Mouse (Mus musculus): Measurements from ENCODE around the gene Chd4.
A peak's percentile ranks its signal among the peaks of the same experiment; 100 is the strongest.
"Not testable (repeated sequence)": the region's sequence is repeated elsewhere in the genome, so short reads cannot be mapped to it uniquely, and the experiment has no call there.

Chd4 gene

DNA sequence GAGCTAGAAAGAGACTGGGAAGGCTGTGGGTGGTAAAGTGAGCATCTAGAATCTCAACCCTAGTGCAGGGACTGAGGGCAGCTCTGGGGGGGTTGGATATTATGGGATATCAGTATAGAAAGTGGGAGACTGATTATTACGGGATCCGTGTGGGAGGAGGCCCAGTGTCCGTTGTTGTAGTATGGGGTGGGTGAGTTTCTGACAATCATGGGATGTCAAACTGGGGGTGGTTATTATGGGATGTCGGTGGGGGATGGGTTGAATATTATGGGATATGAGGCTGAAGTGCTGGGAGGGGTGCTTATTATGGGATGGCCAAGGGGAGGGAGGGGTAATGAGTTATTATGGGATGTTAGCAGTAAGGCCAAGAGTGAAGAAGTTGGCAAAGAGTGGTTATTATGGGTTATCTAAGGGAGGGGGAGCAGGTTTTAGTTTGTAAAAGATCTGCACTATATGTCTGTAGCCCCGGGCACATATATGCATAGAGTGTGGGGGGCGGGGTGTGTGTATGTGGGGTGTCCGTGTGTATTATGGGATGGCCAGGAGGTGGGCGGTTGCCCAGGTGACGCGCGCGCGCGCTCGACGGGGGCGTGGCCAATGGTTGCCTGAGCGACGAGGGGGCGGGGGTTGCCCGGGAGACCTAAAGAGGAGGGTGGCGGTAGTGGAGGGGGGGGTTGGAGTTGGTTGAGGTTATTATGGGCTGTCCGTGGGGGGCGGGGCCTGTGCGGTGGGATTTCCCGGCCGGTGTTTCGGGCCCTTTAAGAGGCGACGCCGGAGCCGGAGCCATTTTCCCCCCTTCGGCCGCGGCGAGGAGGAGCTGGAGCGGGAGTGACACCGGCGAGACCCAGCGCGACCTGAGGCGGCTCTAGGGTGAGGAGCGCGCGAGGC is at the start of gene Chd4:
TSS of gene Chd4 (plus strand) at position 591 of the 888 bp plus-strand sequence.
- DNase-seq (ENCODE audit: inconsistent age in 2 of 2, low spot score in 1 of 2) = peak; percentile 95 to 99

DNA sequence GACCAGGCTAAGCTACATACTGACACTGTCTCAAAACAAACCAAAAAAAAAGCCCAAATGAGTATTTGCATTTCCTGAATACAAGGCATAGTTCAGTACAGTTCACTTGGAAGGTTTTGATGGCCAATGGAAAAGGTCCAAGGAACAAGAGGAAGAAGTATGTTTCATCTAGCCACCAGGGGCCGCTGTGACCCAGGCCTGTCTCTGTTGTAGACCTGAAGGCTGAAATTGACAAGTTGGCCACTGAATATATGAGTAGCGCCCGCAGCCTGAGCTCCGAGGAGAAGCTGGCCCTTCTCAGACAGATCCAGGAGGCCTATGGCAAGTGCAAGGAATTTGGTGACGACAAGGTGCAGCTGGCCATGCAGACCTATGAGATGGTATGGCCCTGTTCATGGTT is 49.1 kb upstream of the Chd4 start:
- DNase-seq (ENCODE audit: inconsistent age in 2 of 2, low spot score in 1 of 2) = peak; percentile 80 to 91

DNA sequence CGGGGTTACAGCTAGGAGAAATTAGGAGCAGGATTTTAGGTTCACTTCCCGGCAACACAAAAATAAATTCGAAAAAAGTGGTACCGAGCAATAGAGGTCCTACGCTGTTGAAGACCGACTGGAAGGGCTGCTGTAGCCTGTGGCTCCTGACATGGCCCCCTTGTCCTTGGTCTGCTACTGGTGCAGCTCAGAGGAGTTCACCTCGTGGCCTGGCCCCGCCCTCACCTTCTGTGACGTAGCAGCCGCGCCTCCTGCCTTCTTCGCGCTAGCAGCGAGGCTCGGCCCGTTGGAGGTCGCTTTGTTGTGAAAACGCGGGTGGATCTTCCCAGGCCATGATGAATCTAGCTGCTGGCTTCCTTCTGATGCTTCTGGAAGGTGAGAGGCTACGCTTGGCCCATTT is 46.1 kb upstream of the Chd4 start, which contains the start of gene Acrbp:
TSS of gene Acrbp (plus strand) at position 12 of the 400 bp plus-strand sequence.
- no peak for DNase-seq (ENCODE audit: inconsistent age in 2 of 2, low spot score in 1 of 2)

DNA sequence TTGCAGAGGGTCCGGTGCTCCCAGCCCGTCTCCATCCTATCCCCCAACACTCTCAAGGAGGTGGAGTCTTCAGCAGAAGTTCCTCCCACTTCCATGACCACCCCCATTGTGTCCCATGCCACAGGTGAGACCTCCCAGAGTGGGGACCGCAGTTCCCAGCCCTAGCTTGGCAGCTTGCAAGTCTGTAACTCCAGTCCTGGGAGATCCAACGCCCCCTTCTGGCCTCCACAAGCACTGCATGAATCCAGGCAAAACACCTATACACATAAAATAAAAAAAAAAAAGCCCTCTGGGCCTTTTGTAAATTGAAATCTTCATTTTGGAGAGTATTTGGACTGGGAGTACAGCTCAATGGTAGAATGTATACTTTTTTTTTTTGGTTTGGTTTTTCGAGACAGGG is 44.5 kb upstream of the Chd4 start:
- no peak for DNase-seq (ENCODE audit: inconsistent age in 2 of 2, low spot score in 1 of 2)

DNA sequence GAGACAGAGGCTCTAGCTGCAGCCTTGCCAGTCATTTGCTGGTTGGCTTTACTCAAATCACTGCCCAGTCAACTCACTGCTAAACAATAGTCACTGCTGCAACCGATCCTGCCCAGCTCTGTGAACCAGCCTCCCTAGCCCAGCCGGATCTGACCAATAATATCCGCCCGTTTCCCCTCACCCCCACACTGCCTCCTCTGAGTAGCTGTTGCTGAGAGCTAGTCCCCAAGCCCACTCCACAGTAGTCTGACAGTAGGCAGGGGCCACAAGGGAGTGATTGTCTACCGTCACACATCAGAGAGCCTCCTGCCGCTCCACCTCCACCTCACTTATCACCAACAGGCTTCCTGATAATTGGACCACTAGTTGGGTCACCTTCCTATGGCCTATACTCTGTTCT is 34.3 kb upstream of the Chd4 start:
- no peak for DNase-seq (ENCODE audit: inconsistent age in 2 of 2, low spot score in 1 of 2)

DNA sequence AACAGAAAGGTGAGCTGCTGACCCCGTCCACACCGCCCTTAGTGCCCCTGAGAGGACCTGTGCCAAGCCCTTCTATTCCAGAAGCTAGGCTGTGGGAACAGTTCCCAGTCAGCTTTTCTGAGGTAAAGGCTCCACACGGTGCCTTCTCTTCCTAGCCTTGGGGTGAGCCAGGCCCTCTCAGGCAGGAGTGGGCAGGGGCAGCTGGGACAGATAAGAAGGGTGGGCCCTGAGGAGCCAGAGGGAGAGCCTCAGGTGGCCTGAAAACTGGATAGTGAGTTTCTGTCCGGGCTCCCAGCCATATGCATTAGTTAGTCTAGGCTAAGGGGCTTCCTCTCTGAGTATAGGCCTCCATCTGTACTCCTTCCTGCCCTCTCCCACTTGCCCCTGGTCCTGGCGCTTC is 33.3 kb upstream of the Chd4 start:
- no peak for DNase-seq (ENCODE audit: inconsistent age in 2 of 2, low spot score in 1 of 2)

DNA sequence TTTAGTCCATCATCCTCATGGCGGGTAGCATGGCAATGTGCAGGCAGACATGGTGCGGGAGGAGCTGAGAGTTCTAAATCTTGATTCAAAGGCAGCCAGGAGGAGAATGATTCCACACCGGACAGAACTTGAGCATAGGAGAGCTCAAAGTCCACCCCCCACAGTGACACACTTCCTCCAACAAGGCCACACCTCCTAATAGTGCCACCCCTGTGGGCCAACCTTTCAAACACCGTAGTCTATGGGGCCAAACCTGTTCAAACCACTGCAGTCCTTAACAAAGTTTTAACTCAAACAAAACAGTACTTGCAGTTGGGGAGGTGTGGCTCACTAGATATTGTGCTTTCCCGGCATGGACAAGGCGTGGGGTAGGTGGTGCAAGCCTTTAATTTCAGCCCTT is 31.9 kb upstream of the Chd4 start:
- DNase-seq (ENCODE audit: inconsistent age in 2 of 2, low spot score in 1 of 2) = no peak

DNA sequence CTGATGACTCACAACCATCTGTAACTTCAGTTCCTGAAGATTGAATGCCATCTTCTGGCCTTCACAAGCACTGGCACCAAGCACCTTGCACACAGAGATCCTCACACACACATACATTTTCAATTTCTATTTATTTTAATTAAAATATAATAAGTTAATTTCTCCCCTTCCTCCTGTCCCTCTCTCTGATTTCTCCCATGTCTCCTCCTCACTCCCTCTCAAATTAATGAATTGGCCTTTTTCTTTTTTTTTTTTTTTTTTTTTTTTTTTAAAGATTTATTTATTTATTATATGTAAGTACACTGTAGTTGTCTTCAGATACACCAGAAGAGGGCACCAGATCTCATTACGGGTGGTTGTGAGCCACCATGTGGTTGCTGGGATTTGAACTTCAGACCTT is 30.6 kb upstream of the Chd4 start:
- DNase-seq (ENCODE audit: inconsistent age in 2 of 2, low spot score in 1 of 2) = not testable (repeated sequence)

DNA sequence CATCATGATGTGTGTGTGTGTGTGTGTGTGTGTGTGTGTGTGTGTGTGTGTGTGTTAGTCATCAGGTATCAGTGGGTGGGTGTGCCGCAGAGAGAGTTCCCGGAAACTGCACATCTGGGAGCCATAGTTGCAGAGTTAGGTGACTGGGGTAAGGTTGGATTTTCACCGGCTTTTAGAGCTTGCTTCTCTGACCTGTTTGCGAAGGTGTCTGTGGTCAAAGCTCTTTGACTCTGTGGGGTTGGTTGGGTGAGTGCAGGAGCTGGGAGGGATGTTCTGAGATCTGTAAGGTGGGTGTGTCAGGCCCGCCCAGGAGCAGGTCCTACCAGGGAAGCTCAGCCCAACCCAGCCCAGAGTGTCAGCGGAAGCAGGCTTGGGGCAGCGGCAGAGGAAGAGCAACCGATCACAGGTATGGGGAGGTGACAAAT is 28.2 kb upstream of the Chd4 start, which contains the start of gene Lpar5:
TSS of gene Lpar5 (plus strand) at position 350 of the 425 bp plus-strand sequence.
- DNase-seq (ENCODE audit: inconsistent age in 2 of 2, low spot score in 1 of 2) = no peak

DNA sequence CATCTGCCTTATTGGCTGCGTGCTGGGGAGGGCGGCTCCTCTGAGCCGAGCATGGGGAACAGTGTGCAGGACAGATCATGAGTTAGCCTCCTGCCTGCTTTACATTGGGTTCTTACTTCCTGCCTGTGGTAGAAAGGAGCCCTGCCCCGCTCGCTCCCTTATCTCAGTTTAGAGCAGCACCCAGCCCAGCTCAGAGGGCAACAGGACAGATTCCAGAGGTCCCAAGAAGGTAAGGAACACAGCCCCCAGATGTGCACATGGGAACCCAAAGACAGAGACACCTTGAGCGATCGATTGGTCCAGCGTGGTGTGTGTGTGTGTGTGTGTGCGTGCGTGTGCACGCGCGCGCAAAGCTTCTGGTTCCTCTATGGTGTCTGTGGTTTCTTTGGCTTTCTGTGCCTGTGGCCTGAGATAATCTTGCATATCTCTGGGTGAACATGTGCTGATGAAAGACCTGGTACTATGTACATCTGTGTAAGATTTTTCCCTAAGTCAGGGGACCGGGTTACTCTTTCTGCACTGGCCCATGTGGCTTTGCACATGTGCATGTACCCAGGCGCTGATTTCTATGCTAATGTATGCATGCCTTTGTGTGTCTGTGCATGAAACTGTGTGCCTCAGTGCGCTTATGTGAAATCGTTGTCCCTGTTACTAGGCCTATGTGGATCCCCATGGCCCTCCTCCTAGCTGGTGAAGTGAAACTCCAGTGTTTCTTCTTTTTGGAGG is 24.4 kb upstream of the Chd4 start:
- DNase-seq (ENCODE audit: inconsistent age in 2 of 2, low spot score in 1 of 2) = no peak

DNA sequence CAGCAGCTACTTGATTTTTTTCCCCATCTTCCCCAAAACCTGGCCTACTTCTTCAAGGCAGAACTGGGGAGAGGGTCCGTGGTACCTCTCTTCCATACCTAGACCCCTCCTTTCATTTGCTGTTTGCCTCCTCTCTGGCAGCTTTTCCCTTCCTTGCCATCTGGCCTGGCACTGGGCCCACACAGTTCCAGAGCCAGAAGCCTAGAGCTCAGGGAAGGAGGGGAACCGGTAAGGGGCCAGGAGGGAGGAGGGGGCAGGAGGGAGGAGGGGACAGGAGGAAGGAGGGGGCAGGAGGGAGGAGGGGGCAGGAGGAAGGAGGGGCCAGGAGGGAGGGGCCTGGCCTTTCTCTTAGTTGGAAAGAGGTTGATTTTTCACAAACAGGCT is 23.9 kb upstream of the Chd4 start:
- DNase-seq (ENCODE audit: inconsistent age in 2 of 2, low spot score in 1 of 2) = peak in 1 of 2 experiments; percentile 64

DNA sequence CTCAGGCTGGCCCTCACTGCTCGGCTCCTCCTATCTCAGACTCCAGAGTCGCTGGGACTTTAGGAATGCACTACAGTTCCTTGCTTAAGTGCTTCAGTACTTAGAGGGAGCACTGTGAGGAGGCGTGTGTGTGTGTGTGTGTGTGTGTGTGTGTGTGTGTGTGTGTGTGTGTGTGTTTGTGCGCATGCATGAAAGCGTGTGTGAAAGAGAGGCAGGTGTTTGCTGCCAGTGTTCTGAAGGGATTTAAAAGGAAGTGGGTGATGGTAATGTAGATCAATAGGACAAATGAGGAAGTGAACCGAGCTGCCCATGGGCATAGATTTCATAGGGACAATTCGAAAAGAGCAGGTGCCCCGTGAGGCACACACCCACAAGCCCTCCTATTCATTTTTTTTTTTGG is 22.0 kb upstream of the Chd4 start:
- no peak for DNase-seq (ENCODE audit: inconsistent age in 2 of 2, low spot score in 1 of 2)

DNA sequence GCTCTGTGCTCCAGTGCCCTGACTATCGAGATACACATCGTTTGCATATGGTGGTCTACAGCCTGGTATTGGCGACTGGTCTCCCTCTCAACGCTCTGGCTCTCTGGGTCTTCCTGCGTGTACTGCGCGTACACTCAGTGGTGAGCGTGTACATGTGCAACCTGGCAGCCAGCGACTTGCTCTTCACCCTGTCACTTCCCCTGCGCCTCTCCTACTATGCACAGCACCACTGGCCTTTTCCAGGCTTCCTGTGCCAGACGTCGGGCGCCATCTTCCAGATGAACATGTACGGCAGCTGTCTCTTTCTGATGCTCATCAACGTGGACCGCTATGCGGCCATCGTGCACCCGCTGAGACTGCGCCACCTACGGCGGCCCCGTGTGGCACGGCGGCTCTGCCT is 14.4 kb upstream of the Chd4 start:
- DNase-seq (ENCODE audit: inconsistent age in 2 of 2, low spot score in 1 of 2) = no peak

DNA sequence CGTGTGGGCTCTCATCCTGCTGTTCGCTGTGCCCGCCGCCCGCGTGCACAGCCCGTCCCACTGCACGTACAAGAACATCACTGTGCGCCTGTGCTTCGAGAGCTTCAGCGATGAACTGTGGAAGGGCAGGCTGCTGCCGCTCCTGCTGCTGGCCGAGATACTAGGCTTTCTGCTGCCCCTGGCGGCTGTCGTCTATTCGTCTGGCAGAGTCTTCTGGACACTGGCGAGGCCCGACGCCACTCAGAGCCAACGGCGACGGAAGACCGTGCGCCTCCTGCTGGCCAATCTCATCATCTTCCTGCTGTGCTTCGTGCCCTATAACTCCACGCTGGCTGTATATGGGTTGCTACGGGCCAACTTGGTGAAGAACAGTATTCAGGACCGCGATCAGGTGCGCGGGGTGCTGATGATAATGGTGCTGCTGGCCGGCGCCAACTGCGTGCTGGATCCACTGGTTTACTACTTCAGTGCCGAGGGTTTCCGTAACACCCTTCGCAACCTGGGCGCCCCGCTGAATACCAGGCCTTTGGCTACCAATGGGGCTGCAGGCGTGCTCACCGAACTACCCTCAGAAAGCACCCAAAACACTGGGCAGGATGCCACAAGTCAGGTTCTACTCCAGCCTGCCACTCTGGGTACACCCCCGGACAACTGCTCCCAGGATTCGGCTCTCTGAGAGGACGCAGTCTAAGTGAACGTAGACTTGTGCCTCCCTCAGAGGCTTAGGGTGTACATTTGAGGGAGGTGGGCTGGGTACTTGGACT is 13.8 kb upstream of the Chd4 start:
- peak; percentile 93 to 96 for DNase-seq (ENCODE audit: inconsistent age in 2 of 2, low spot score in 1 of 2)

DNA sequence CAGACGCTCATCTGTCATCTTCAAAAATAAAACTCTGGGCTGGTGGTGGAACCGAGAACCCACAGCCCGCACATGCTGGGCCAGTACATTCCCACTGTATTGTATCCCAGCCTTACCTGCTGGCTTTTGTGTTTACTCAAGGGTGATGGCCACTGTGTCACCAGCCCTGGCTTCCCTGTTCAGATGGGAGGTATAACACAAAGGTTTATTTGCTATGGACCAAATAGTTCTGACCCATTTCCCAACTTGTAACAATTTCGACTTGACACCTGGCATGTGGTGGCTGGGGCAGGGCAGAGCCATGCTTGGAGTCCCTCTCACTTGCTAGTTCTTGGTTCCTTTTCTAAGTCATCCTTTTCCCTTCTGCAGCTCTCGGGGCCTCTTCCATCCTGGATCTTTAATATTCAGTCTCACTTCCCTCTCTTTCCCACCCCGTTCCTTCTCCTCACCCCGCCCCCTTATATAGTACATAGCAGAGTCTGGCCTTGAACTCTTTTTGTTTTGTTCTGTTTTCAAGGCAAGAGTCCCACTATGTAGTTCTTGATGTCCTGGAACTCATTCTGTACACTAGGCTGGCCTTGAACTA is 12.9 kb upstream of the Chd4 start:
- peak in 1 of 2 experiments; percentile 28 for DNase-seq (ENCODE audit: inconsistent age in 2 of 2, low spot score in 1 of 2)

DNA sequence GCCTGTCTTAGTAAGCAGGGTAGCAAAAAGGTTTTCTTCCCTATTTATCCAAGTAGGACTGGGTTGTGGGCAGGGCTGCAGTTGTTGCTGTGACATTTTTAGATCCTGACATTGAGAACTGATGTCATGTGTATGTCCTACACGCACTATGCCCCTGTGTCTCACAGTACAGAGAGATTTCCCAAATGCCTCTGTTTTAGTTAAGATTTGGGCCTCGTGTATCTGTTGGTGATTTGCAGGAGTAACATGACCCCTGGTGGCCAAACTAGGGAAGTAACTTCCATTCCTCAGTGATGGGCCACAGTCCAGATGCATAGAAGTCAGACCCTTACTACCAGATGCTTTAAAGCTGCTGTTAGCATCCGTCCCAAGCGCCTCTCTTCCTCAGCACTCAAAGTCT is 11.4 kb upstream of the Chd4 start:
- DNase-seq (ENCODE audit: inconsistent age in 2 of 2, low spot score in 1 of 2) = peak; percentile 68 to 91

DNA sequence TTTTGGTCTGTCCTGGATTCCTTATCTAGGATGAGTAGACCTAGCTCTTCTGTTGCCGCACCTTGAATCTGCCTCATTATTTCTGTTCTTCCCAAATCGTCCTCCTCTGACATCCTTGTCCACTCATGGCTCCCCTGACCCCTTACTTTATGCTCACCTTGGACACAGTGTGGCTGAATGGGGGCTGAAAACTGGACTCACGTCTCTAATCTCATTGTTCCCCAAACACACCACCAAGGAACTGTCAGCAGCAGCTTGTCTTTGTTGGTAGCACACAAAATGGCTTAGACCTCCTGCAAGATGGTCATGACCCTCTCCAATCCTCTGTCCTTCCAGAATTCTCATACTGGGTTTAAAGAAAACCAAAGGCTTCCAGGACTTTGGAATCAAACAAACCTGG is 7.8 kb upstream of the Chd4 start:
- peak in 1 of 2 experiments; percentile 48 for DNase-seq (ENCODE audit: inconsistent age in 2 of 2, low spot score in 1 of 2)

DNA sequence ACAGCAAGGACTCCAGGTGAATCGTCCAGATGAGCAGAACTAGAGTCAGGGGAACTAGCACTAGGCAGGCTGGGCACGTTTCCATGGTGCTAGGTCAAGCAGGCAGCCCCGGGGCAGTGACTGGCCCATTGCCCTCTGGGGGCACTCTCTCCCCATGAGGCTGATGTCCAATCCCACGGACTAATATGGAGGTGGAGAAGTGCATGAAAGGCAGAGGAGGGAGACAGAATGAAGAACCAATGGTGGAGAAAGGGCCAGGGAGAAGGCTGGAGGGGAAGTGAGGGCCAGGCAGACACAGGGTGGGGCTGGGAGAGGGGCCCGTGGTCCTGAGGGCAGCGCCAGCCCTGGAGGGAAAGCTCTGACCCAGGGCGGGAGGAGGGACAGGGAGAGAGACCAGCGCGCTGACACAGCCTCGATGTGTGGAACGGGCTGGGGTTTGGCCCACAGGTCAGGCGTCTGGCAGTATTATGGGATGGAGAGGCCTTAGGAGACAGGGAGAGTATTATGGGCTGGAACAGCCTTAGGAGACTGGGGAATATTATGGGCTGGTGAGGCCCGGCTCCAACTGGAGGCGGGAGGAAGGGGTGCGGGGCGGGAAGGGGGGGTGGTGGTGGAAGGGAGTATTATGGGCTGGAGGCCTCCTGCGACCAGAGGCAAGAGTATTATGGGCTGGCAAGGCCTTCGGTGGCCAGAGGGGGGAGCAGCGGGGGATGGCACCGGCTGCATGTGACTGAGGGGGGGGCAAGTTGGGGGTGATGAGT is 7.0 kb upstream of the Chd4 start:
- DNase-seq (ENCODE audit: inconsistent age in 2 of 2, low spot score in 1 of 2) = peak; percentile 88 to 95

DNA sequence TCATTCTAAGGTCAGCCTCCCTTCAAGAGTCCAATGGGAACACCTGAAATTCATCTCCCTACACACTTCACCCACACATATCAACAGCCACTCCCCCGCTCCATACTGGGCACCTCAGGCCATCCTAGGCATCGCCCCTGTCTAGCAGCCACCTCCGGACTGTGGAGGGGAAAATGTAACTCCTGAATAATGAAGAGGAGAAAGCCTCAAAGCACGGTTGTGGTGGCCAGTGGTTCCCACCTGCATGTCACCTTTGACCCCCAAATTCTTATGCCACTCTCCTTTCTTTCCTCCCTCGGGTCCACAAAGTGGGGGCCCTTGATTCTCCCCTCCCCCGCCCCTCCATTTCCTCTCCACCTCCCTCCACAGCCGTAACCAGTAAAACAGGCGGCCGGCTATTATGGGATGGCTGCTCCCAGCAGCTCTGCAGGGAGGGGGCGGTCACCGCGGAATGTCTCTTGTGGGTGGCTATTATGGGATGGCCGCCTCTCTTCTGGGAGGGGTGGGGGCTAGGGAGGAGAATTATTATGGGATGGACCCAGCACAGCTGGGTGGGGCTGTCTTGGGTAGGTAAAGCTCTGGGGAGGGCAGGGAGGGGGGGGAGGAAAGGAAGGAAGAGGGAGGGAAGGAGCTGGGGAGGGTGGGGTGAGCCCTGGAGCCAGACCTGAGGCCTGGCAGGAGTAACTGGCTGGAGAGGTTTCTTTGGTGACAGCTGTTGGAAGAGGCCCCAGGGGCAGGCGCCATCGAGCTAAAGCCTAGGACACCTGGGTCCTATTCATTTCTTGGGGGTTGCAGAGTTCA is 6.1 kb upstream of the Chd4 start:
- peak; percentile 88 to 92 for DNase-seq (ENCODE audit: inconsistent age in 2 of 2, low spot score in 1 of 2)

Data from adrenal gland, adult (tissue).